Mouse (Mus musculus): ENCODE measurements around the gene Phf13. TPM values are rescaled to one million over a fixed set of nuclear protein-coding genes. Genes with fewer than 3 reads are reported as not detected.

Gene Phf13
- polyA plus RNA-seq, 1 experiment from 2014 or later: 15.4 TPM

DNA sequence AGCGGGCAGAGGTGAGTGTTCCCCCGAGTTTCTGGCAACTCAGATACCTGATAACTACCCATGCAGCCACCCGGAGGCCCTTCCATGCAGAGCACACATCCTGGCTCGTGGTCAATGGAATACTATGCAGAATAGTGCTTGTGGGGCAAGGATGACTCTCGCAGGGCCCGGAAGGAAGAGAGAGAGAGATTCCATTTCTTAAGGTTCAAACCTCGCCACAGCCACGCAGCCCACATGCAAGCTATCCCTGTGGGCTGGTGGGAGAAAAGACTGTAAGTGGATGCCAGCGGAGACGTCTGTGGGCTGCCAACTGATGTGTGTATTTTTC is 8.1 kb downstream of the Phf13 start:
- Histone ChIP-seq H3K9me3 (replicated peaks; ENCODE audit: control insufficient read depth, low read length) (no peaks in the 10 kb centered on the region), H3K27ac (ENCODE audit: low read length) (no peak overlapping the region; the same call in 1 of the 2 replicates), H3K9ac (ENCODE audit: low read length) (peak overlapping the region; percentile 95), H3K27me3 (ENCODE audit: control insufficient read depth, insufficient read depth, low read length) (no peaks in the 10 kb centered on the region), H3K36me3 (ENCODE audit: control insufficient read depth, insufficient read depth) (peaks cover 18% of the 10 kb centered on the region), H3K4me2 (ENCODE audit: low read depth, low read length) (peak overlapping the region; percentile 78), H3K4me1 (ENCODE audit: control insufficient read depth, insufficient read depth, low read length) (peaks cover 19% of the 10 kb centered on the region), H3K4me3 (ENCODE audit: low read length) (peak overlapping the region; percentile 88)
- WGBS: 22% methylated on average over 10 of the region's 10 CpGs
- no peak for ATAC-seq (replicated peaks; ENCODE audit: extremely low read depth, insufficient read depth, low FRiP score)

DNA sequence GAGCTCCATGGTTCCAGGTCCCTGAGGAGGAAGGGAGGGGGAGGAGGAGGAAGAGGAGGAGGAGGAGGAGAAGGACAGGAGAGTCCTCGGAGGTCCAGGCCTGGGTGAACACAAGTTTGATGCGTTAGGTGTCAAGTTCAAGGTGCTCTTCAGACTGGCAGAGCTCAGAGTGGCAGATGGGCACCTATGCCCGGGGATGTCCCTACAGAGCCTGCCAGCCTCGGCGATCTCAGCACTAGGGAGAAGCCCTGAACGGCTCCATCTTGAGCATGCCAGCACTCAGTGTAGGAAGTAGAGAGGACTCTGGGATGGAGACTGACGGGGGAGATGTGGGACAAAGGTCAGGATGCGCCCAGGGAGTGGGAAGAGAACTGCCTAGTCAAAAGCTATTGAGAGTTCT is 9.4 kb downstream of the Phf13 start:
- H3K36me3 ChIP-seq (ENCODE audit: control insufficient read depth, insufficient read depth): peaks cover 12% of the 10 kb centered on the region
- H3K4me1 ChIP-seq (ENCODE audit: control insufficient read depth, insufficient read depth, low read length): peaks cover 19% of the 10 kb centered on the region
- no peaks in the 10 kb centered on the region for H3K9me3 ChIP-seq (replicated peaks; ENCODE audit: control insufficient read depth, low read length)
- H3K27me3 ChIP-seq (ENCODE audit: control insufficient read depth, insufficient read depth, low read length): no peaks in the 10 kb centered on the region
- no peak overlapping the region for H3K27ac ChIP-seq (ENCODE audit: low read length)
- H3K9ac ChIP-seq (ENCODE audit: low read length): no peak overlapping the region
- WGBS: 61% methylated on average over 8 of the region's 8 CpGs
- no peak overlapping the region for H3K4me3 ChIP-seq (ENCODE audit: low read length)
- H3K4me2 ChIP-seq (ENCODE audit: low read depth, low read length): no peak overlapping the region
- ATAC-seq (replicated peaks; ENCODE audit: extremely low read depth, insufficient read depth, low FRiP score): no peak

DNA sequence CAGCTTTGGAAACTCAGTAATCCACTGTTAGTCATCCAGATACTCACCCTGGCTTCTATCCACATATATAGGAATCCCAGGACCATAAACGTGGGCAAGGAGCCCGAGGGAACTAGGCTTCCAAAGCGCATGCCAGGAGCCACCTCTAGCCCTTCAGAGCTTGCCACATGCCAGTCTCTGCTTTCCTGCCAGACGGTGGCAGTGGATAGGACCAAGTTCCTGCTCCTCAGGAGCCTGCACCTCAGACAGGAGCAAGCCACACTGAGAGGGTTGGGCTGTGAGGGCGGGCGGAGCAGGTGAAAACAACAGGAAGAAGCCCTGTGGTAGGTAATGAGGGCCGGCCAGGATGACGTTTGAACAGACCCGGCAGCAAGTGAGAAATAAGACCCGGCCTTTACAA is 10.2 kb downstream of the Phf13 start:
- no peak for ATAC-seq (replicated peaks; ENCODE audit: extremely low read depth, insufficient read depth, low FRiP score)
- no peak overlapping the region for H3K4me3 ChIP-seq (ENCODE audit: low read length)
- no peaks in the 10 kb centered on the region for H3K27me3 ChIP-seq (ENCODE audit: control insufficient read depth, insufficient read depth, low read length)
- peaks cover 19% of the 10 kb centered on the region for H3K4me1 ChIP-seq (ENCODE audit: control insufficient read depth, insufficient read depth, low read length)
- H3K4me2 ChIP-seq (ENCODE audit: low read depth, low read length): no peak overlapping the region
- no peak overlapping the region for H3K9ac ChIP-seq (ENCODE audit: low read length)
- H3K36me3 ChIP-seq (ENCODE audit: control insufficient read depth, insufficient read depth): peaks cover 10% of the 10 kb centered on the region
- 40% methylated on average over 10 of the region's 10 CpGs for WGBS
- no peaks in the 10 kb centered on the region for H3K9me3 ChIP-seq (replicated peaks; ENCODE audit: control insufficient read depth, low read length)
- H3K27ac ChIP-seq (ENCODE audit: low read length): no peak overlapping the region

DNA sequence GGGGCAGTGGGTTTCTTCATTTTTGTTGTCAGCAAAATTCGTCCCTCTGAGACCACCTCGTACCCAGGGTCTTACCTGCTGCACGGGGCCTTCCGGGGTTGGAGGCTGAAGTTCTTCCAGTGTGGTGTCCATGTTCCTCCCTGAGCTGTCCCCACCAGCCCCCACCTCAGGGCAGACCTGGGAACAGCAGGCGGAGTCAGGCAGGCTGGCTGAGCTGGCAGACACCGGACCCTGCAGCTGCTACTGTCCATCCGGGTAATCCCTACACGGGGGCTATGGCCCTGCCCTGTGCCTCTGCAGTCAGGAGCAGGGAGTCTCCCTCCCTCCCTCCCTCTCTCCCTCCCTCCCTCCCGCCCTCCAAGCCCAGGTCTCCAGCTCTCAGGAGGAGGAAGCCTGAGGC is 12.5 kb downstream of the Phf13 start:
- H3K36me3 ChIP-seq (ENCODE audit: control insufficient read depth, insufficient read depth): peaks cover 12% of the 10 kb centered on the region; the same call in 1 of the 2 replicates
- WGBS: 41% methylated on average over 8 of the region's 9 CpGs
- no peaks in the 10 kb centered on the region for H3K9me3 ChIP-seq (replicated peaks; ENCODE audit: control insufficient read depth, low read length)
- peak overlapping the region; percentile 6; the same call in 1 of the 2 replicates for H3K9ac ChIP-seq (ENCODE audit: low read length)
- no peak overlapping the region for H3K4me3 ChIP-seq (ENCODE audit: low read length)
- no peak overlapping the region for H3K4me2 ChIP-seq (ENCODE audit: low read depth, low read length)
- H3K27ac ChIP-seq (ENCODE audit: low read length): no peak overlapping the region
- H3K27me3 ChIP-seq (ENCODE audit: control insufficient read depth, insufficient read depth, low read length): no peaks in the 10 kb centered on the region
- ATAC-seq (replicated peaks; ENCODE audit: extremely low read depth, insufficient read depth, low FRiP score): no peak
- peaks cover 15% of the 10 kb centered on the region for H3K4me1 ChIP-seq (ENCODE audit: control insufficient read depth, insufficient read depth, low read length)

DNA sequence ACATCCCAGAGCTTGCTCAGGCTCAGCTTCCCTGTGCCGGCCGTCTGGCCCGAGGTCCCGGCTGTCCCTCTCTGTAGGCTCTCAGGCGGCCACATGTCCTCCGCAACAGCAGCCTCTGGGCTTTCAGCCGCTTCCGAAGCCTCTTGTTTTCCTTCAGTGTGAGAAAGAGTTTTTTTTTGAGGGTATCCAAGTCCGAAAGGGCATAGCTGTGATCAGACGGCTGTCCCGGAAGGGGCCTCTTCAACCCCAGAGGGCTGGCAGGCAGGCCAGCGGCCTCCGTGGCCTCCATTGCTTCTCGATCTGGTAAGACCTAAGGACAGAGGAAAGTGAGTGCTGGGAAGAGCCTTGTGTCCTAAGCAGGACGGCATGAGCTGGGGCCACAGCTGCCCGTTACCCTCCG is 13.0 kb downstream of the Phf13 start:
- Histone ChIP-seq H3K4me3 (ENCODE audit: low read length) (no peak overlapping the region), H3K27ac (ENCODE audit: low read length) (no peak overlapping the region), H3K4me2 (ENCODE audit: low read depth, low read length) (no peak overlapping the region), H3K27me3 (ENCODE audit: control insufficient read depth, insufficient read depth, low read length) (no peaks in the 10 kb centered on the region), H3K9ac (ENCODE audit: low read length) (no peak overlapping the region), H3K9me3 (replicated peaks; ENCODE audit: control insufficient read depth, low read length) (no peaks in the 10 kb centered on the region), H3K36me3 (ENCODE audit: control insufficient read depth, insufficient read depth) (peaks cover 12% of the 10 kb centered on the region; the same call in 1 of the 2 replicates), H3K4me1 (ENCODE audit: control insufficient read depth, insufficient read depth, low read length) (peaks cover 14% of the 10 kb centered on the region)
- no peak for ATAC-seq (replicated peaks; ENCODE audit: extremely low read depth, insufficient read depth, low FRiP score)
- 59% methylated on average over 17 of the region's 17 CpGs for WGBS

DNA sequence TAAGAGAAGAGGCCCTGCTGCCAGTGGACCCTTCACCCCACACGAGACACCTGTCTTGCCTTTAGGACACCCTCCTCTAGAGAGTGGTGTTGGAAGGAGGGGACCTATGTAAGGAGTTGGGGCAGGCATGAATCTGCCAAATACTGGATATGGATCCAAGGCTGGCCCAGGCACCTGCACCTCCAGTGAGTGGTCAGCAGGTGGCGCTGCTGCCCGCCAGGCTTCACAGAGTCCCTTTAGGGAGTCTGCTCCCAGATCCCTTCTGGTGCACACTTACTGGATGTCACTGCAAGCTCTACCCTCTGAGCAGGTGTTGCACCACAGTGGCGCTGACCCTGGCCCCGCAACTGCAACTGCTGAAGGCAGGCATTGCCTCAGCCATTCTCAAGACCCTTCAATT is 14.7 kb downstream of the Phf13 start:
- Histone ChIP-seq H3K4me2 (ENCODE audit: low read depth, low read length) (no peak overlapping the region), H3K9ac (ENCODE audit: low read length) (no peak overlapping the region), H3K4me1 (ENCODE audit: control insufficient read depth, insufficient read depth, low read length) (peaks cover 3% of the 10 kb centered on the region; the same call in 1 of the 2 replicates), H3K36me3 (ENCODE audit: control insufficient read depth, insufficient read depth) (peaks cover 16% of the 10 kb centered on the region), H3K9me3 (replicated peaks; ENCODE audit: control insufficient read depth, low read length) (no peaks in the 10 kb centered on the region), H3K27ac (ENCODE audit: low read length) (no peak overlapping the region), H3K27me3 (ENCODE audit: control insufficient read depth, insufficient read depth, low read length) (no peaks in the 10 kb centered on the region), H3K4me3 (ENCODE audit: low read length) (no peak overlapping the region)
- ATAC-seq (replicated peaks; ENCODE audit: extremely low read depth, insufficient read depth, low FRiP score): peak; percentile 65
- WGBS: 11% methylated on average over 5 of the region's 5 CpGs

DNA sequence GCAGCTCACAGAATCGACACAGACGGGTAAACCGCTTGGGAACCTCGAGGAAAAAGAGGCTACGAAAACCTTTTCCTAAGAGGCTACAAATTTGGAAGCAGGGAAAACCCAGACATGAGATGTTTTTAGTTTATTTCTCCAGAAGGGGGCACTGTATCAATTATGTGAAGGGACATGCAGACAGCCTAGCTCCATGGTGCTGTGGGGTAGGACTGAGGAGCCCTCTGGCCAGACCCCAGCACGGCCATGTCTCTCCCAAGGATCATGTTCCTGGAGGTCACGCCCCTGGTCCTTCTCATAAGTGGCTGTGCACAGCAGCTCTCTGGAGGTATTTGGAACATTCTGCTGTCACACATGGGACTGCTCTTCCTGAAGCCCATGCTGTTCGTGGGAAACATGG is 15.4 kb downstream of the Phf13 start:
- H3K27me3 ChIP-seq (ENCODE audit: control insufficient read depth, insufficient read depth, low read length): no peaks in the 10 kb centered on the region
- no peak overlapping the region for H3K4me2 ChIP-seq (ENCODE audit: low read depth, low read length)
- H3K4me1 ChIP-seq (ENCODE audit: control insufficient read depth, insufficient read depth, low read length): peaks cover 3% of the 10 kb centered on the region; the same call in 1 of the 2 replicates
- H3K9ac ChIP-seq (ENCODE audit: low read length): no peak overlapping the region
- H3K9me3 ChIP-seq (replicated peaks; ENCODE audit: control insufficient read depth, low read length): no peaks in the 10 kb centered on the region
- peaks cover 16% of the 10 kb centered on the region for H3K36me3 ChIP-seq (ENCODE audit: control insufficient read depth, insufficient read depth)
- H3K27ac ChIP-seq (ENCODE audit: low read length): no peak overlapping the region
- 70% methylated on average over 8 of the region's 8 CpGs for WGBS
- no peak for ATAC-seq (replicated peaks; ENCODE audit: extremely low read depth, insufficient read depth, low FRiP score)
- H3K4me3 ChIP-seq (ENCODE audit: low read length): no peak overlapping the region

DNA sequence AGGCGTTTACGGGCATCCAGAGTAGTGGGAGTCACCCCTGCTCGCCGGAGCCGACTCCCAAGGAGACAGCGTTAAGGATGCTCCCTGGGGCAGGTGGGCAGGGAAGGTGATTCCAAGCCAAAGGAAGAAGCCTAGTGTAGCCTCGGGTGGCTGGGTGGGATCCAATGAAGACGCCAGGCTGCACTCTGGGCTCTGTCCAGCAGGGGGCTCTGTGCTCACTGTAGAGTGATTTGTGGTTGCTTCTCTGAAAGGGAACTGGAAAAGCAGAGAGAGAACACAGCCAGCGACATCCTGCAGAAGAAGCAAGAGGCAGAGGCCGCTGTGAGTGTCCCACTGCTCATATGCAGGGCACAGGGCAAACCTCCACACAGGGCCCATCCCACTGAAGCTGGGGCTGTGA is 18.3 kb downstream of the Phf13 start:
- Histone ChIP-seq H3K4me2 (ENCODE audit: low read depth, low read length) (no peak overlapping the region), H3K9ac (ENCODE audit: low read length) (no peak overlapping the region), H3K4me3 (ENCODE audit: low read length) (no peak overlapping the region), H3K4me1 (ENCODE audit: control insufficient read depth, insufficient read depth, low read length) (no peaks in the 10 kb centered on the region), H3K36me3 (ENCODE audit: control insufficient read depth, insufficient read depth) (peaks cover 26% of the 10 kb centered on the region), H3K9me3 (replicated peaks; ENCODE audit: control insufficient read depth, low read length) (no peaks in the 10 kb centered on the region), H3K27me3 (ENCODE audit: control insufficient read depth, insufficient read depth, low read length) (no peaks in the 10 kb centered on the region), H3K27ac (ENCODE audit: low read length) (no peak overlapping the region)
- no peak for ATAC-seq (replicated peaks; ENCODE audit: extremely low read depth, insufficient read depth, low FRiP score)
- 38% methylated on average over 10 of the region's 10 CpGs for WGBS

DNA sequence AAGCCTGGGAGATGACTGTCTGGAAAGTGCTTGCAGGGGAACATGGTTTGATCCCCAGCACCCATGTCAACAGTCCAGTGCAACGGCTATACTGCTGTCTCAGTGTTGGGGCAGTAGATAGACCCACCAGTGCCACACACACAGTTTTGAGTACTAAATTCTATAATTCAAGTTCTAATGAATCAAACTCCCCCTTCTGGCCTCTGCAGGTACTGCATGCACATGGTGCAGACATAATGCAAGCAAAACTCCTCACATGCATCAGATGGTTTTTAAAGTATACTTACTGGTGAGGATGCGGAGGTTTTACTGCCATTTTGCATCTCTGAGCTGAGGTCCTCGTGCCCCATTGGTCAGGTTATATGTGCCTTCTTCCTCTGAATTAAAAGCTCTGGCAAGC is 20.6 kb downstream of the Phf13 start:
- Histone ChIP-seq H3K9me3 (replicated peaks; ENCODE audit: control insufficient read depth, low read length) (no peaks in the 10 kb centered on the region), H3K27ac (ENCODE audit: low read length) (no peak overlapping the region), H3K27me3 (ENCODE audit: control insufficient read depth, insufficient read depth, low read length) (no peaks in the 10 kb centered on the region), H3K4me1 (ENCODE audit: control insufficient read depth, insufficient read depth, low read length) (no peaks in the 10 kb centered on the region), H3K36me3 (ENCODE audit: control insufficient read depth, insufficient read depth) (peaks cover 26% of the 10 kb centered on the region), H3K4me3 (ENCODE audit: low read length) (no peak overlapping the region), H3K9ac (ENCODE audit: low read length) (no peak overlapping the region), H3K4me2 (ENCODE audit: low read depth, low read length) (no peak overlapping the region)
- no peak for ATAC-seq (replicated peaks; ENCODE audit: extremely low read depth, insufficient read depth, low FRiP score)
- 93% methylated on average over 3 of the region's 3 CpGs for WGBS

Measured in heart, embryonic 16.5 days (tissue).